In genomic region chr16:87455180-87455611, GRCm38 (mm10) we compare ENCODE assay signal across 7 mouse cellular contexts. TPM values are rescaled to one million over a fixed set of nuclear protein-coding genes. Genes with fewer than 3 reads are reported as not detected.
DNase-seq lines count a peak whose midpoint lies in the region; ATAC-seq and TF ChIP-seq lines count a peak whose summit lies in the region.

No protein-coding gene starts in this region.

- H3K4me2 ChIP-seq in hindbrain, embryonic 11.5 days (replicated peaks; ENCODE audit: low read depth, low read length): peak overlapping the region; percentile 82
- peak overlapping the region; percentile 85 for H3K4me2 ChIP-seq in lung, embryonic 15.5 days

- peak overlapping the region; percentile 77 for H3K9ac ChIP-seq in hindbrain, embryonic 11.5 days (ENCODE audit: low read depth, low read length)
- H3K9ac ChIP-seq in lung, embryonic 15.5 days: peak overlapping the region; percentile 90

- H3K27ac ChIP-seq in embryonic facial prominence, embryonic 10.5 days (replicated peaks): peak overlapping the region; percentile 89
- peak overlapping the region; percentile 44; the same call in 1 of the 2 replicates for H3K27ac ChIP-seq in hindbrain, embryonic 11.5 days (ENCODE audit: low read depth, low read length)
- peak overlapping the region; percentile 68 for H3K27ac ChIP-seq in lung, embryonic 15.5 days
- H3K27ac ChIP-seq in olfactory bulb, adult 2 months (ENCODE audit: insufficient read depth, low read depth, low read length): 0 out of 2 replicates have a peak overlapping the region, but pooled peaks have one; percentile 61

- peaks cover 18% of the 10 kb centered on the region for H3K36me3 ChIP-seq in embryonic facial prominence, embryonic 10.5 days (replicated peaks)
- H3K36me3 ChIP-seq in hindbrain, embryonic 11.5 days (ENCODE audit: control insufficient read depth, insufficient read depth, low read length): no peaks in the 10 kb centered on the region
- H3K36me3 ChIP-seq in lung, embryonic 15.5 days: 0 out of 2 replicates have a peak, but pooled peaks cover 2% of the 10 kb centered on the region

- no peak for TF ChIP-seq CTCF in olfactory bulb, adult 2 months (IDR thresholded peaks at IDR 0.05; ENCODE audit: insufficient read depth, low read depth, low read length)

- H3K4me1 ChIP-seq in embryonic facial prominence, embryonic 10.5 days: peaks cover 24% of the 10 kb centered on the region
- no peaks in the 10 kb centered on the region; the same call in 1 of the 2 replicates for H3K4me1 ChIP-seq in hindbrain, embryonic 11.5 days (replicated peaks; ENCODE audit: control insufficient read depth, insufficient read depth, low read length)
- H3K4me1 ChIP-seq in lung, embryonic 15.5 days: peaks cover 18% of the 10 kb centered on the region
- peaks cover 7% of the 10 kb centered on the region for H3K4me1 ChIP-seq in olfactory bulb, adult 2 months (ENCODE audit: control insufficient read depth, insufficient read depth, low read length)

- peak; percentile 7; the same call in 1 of the 2 replicates for TF ChIP-seq POLR2A in olfactory bulb, adult 2 months (IDR thresholded peaks at IDR 0.05; ENCODE audit: insufficient read depth, low read depth, low read length)

- H3K4me3 ChIP-seq in embryonic facial prominence, embryonic 10.5 days: peak overlapping the region; percentile 97
- H3K4me3 ChIP-seq in hindbrain, embryonic 11.5 days (ENCODE audit: low read depth, low read length): peak overlapping the region; percentile 75
- peak overlapping the region; percentile 92 for H3K4me3 ChIP-seq in lung, embryonic 15.5 days
- peak overlapping the region; percentile 99 for H3K4me3 ChIP-seq in olfactory bulb, adult 2 months (ENCODE audit: insufficient read depth, low read depth, low read length)

- peak; percentile 61 for DNase-seq in 3T3-L1 (ENCODE audit: low read depth, low spot score)
- DNase-seq in 416B (ENCODE audit: low read depth): peak; percentile 34
- no peak for DNase-seq in embryonic facial prominence, embryonic 10.5 days (ENCODE audit: low spot score)
- DNase-seq in hindbrain, embryonic 11.5 days (ENCODE audit: low spot score): no peak
- DNase-seq in gastrocnemius, postnatal 4 days (ENCODE audit: low spot score in 2 of 2): no peak

- no peaks in the 10 kb centered on the region for H3K27me3 ChIP-seq in embryonic facial prominence, embryonic 10.5 days (replicated peaks; ENCODE audit: low read depth, poor library complexity, severe bottlenecking)
- H3K27me3 ChIP-seq in hindbrain, embryonic 11.5 days (ENCODE audit: control insufficient read depth, insufficient read depth, low read length): no peaks in the 10 kb centered on the region
- H3K27me3 ChIP-seq in lung, embryonic 15.5 days: no peaks in the 10 kb centered on the region

- WGBS in embryonic facial prominence, embryonic 10.5 days: under 1% methylated on average over 38 of the region's 38 CpGs
- under 1% methylated on average over 38 of the region's 38 CpGs for WGBS in hindbrain, embryonic 11.5 days
- WGBS in lung, embryonic 15.5 days: 0% methylated on average over 38 of the region's 38 CpGs
- under 1% methylated on average over 38 of the region's 38 CpGs for WGBS in olfactory bulb, adult 2 months

- no peaks in the 10 kb centered on the region for H3K9me3 ChIP-seq in embryonic facial prominence, embryonic 10.5 days
- H3K9me3 ChIP-seq in hindbrain, embryonic 11.5 days (ENCODE audit: control insufficient read depth, low read length): no peaks in the 10 kb centered on the region
- no peaks in the 10 kb centered on the region for H3K9me3 ChIP-seq in lung, embryonic 15.5 days

- no peak; the same call in 1 of the 2 replicates for ATAC-seq in hindbrain, embryonic 11.5 days (ENCODE audit: low FRiP score)
- ATAC-seq in lung, embryonic 15.5 days (ENCODE audit: borderline replicate concordance, extremely low read depth, low FRiP score, low TSS enrichment): no peak; the same call in 1 of the 2 replicates

RNA-seq across cellular contexts. Expression of gene Usp16, which starts 0.7 kb away (rescaled TPM):
- polyA plus RNA-seq in embryonic facial prominence, embryonic 10.5 days (2016; fragmentation: Nextera tagmentation; extraction: Ambion mirVana): 38.3 and 42.8 TPM in 2 replicates
- 45.8 and 58.1 TPM in 2 replicates for polyA plus RNA-seq in hindbrain, embryonic 11.5 days (2014; fragmentation: Nextera tagmentation; extraction: Ambion mirVana)
- 38.6 and 43.8 TPM in 2 replicates for polyA plus RNA-seq in lung, embryonic 15.5 days (2015; fragmentation: Nextera tagmentation; extraction: Ambion mirVana)
- not detected in 2 replicates for polyA plus RNA-seq in olfactory bulb, adult 2 months (2012; ENCODE audit: insufficient read depth, insufficient read length, low replicate concordance, missing spikeins)
- 10 to 100 TPM; 30.6 to 39.7 TPM for total RNA-seq in gastrocnemius, postnatal 4 days (2021)

RNA-seq across cellular contexts. Expression of gene Rwdd2b, which starts 14.8 kb away (rescaled TPM):
- polyA plus RNA-seq in embryonic facial prominence, embryonic 10.5 days (2016; fragmentation: Nextera tagmentation; extraction: Ambion mirVana): 11.3 and 12.7 TPM in 2 replicates
- 12.3 and 14.2 TPM in 2 replicates for polyA plus RNA-seq in hindbrain, embryonic 11.5 days (2014; fragmentation: Nextera tagmentation; extraction: Ambion mirVana)
- 11.6 and 11.9 TPM in 2 replicates for polyA plus RNA-seq in lung, embryonic 15.5 days (2015; fragmentation: Nextera tagmentation; extraction: Ambion mirVana)
- polyA plus RNA-seq in olfactory bulb, adult 2 months (2012; ENCODE audit: insufficient read depth, insufficient read length, low replicate concordance, missing spikeins): not detected in 2 replicates
- total RNA-seq in gastrocnemius, postnatal 4 days (2021): 1 to 10 TPM; 5.5 to 5.6 TPM

RNA-seq across cellular contexts. Expression of gene Ltn1, which starts 22.8 kb away (rescaled TPM):
- polyA plus RNA-seq in embryonic facial prominence, embryonic 10.5 days (2016; fragmentation: Nextera tagmentation; extraction: Ambion mirVana): 30.5 and 33.7 TPM in 2 replicates
- polyA plus RNA-seq in hindbrain, embryonic 11.5 days (2014; fragmentation: Nextera tagmentation; extraction: Ambion mirVana): 29.6 and 32.9 TPM in 2 replicates
- 29.5 and 29.6 TPM in 2 replicates for polyA plus RNA-seq in lung, embryonic 15.5 days (2015; fragmentation: Nextera tagmentation; extraction: Ambion mirVana)
- polyA plus RNA-seq in olfactory bulb, adult 2 months (2012; ENCODE audit: insufficient read depth, insufficient read length, low replicate concordance, missing spikeins): not detected in 2 replicates
- 10 to 100 TPM; 28.7 to 30.4 TPM for total RNA-seq in gastrocnemius, postnatal 4 days (2021)

RNA-seq across cellular contexts. Expression of gene Cct8, which starts 40.5 kb away (rescaled TPM):
- 691 and 710 TPM in 2 replicates for polyA plus RNA-seq in embryonic facial prominence, embryonic 10.5 days (2016; fragmentation: Nextera tagmentation; extraction: Ambion mirVana)
- polyA plus RNA-seq in hindbrain, embryonic 11.5 days (2014; fragmentation: Nextera tagmentation; extraction: Ambion mirVana): 656 and 686 TPM in 2 replicates
- polyA plus RNA-seq in lung, embryonic 15.5 days (2015; fragmentation: Nextera tagmentation; extraction: Ambion mirVana): 426 and 430 TPM in 2 replicates
- 227 and 308 TPM in 2 replicates for polyA plus RNA-seq in olfactory bulb, adult 2 months (2012; ENCODE audit: insufficient read depth, insufficient read length, low replicate concordance, missing spikeins)
- total RNA-seq in gastrocnemius, postnatal 4 days (2021): 100 to 1,000 TPM; 190 to 198 TPM

Comparison
In these comparisons a context has a peak if more than half of its experiments do, and no peak if none do; other contexts are left out.
1. DNase-seq: peak in 3T3-L1 (single experiment) and 416B (single experiment); none in embryonic facial prominence, embryonic 10.5 days (single experiment), hindbrain, embryonic 11.5 days (single experiment) and gastrocnemius, postnatal 4 days (0 of 2).
2. RNA of gene Usp16, which starts 0.7 kb away (polyA plus RNA-seq): 45.8 to 58.1 TPM in hindbrain, embryonic 11.5 days, 38.6 to 43.8 TPM in lung, embryonic 15.5 days and 38.3 to 42.8 TPM in embryonic facial prominence, embryonic 10.5 days; not detected in olfactory bulb, adult 2 months; every median in the first group is over 10 times any median in the second.
3. Peak in every context shown above with its lines, with median percentiles within 50 percentile points of each other: H3K27ac ChIP-seq and H3K4me3 ChIP-seq.